In the genomic region with DNA sequence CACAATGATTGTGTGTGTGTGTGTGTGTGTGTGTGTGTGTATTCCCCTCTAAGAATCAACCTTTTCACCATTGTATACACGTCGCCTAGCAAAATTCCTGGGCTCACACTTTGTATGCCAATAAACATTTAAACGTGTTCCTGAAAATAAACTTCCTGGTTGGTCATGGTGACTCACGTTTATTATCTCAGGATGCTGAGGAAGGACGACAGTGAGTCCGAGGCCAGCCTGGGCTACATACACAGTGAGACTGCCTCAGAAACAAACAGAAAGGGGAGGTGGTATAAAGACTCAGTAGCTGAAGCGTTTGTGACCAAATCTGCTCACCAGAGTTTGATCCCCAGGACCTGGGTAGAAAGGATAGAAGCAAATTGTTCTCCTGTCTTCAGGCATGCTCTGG, we compare ENCODE assay signal across 25 mouse cellular contexts.
"Had no signal": no experiment of that assay in that cellular context is flagged by ENCODE, and none has a peak within 500 bp of the region (broad histone marks: within the 10 kb centered on the region; RNA-seq: fewer than 3 reads in every experiment).

No protein-coding gene starts in this region.

- H3K9me3 ChIP-seq: heart, embryonic 12.5 days; hindbrain, embryonic 10.5 days; hindbrain, embryonic 12.5 days; kidney, embryonic 15.5 days; limb, embryonic 12.5 days; liver, embryonic 13.5 days had no signal

- H3K4me3 ChIP-seq: heart, adult 2 months; heart, embryonic 12.5 days; hindbrain, embryonic 10.5 days; hindbrain, embryonic 12.5 days; kidney, embryonic 15.5 days; layer of hippocampus, adult 2 months; left cerebral cortex, adult 2 months; limb, embryonic 12.5 days; liver, embryonic 13.5 days had no signal

- H3K4me1 ChIP-seq: heart, embryonic 12.5 days; hindbrain, embryonic 10.5 days; hindbrain, embryonic 12.5 days; kidney, embryonic 15.5 days; limb, embryonic 12.5 days had no signal

- H3K9ac ChIP-seq: forebrain, postnatal 0 days; heart, embryonic 12.5 days; hindbrain, embryonic 12.5 days; hindbrain, embryonic 14.5 days; kidney, embryonic 15.5 days; limb, embryonic 12.5 days; liver, embryonic 13.5 days had no signal

- H3K27ac ChIP-seq: heart, adult 2 months; hindbrain, embryonic 10.5 days; hindbrain, embryonic 12.5 days; hindbrain, embryonic 14.5 days; kidney, embryonic 15.5 days; kidney, postnatal 0 days; left cerebral cortex, adult 2 months; limb, embryonic 12.5 days; liver, embryonic 13.5 days had no signal

- DNase-seq: forebrain, postnatal 0 days; gastrocnemius, postnatal 14 days; gastrocnemius, postnatal 36 days; heart, adult 2 months; heart, postnatal 10 days; heart, postnatal 4 days; kidney, adult 11 months; kidney, adult 2 months; kidney, adult 9 months; kidney, postnatal 14 days; kidney, postnatal 36 days; liver; liver, embryonic 13.5 days had no signal

- H3K4me2 ChIP-seq: heart, embryonic 12.5 days; hindbrain, embryonic 12.5 days; hindbrain, embryonic 14.5 days; kidney, embryonic 15.5 days; limb, embryonic 12.5 days; liver, embryonic 11.5 days; liver, embryonic 13.5 days had no signal

- H3K36me3 ChIP-seq: liver, embryonic 13.5 days had no signal

- ATAC-seq: forebrain, postnatal 0 days; hindbrain, embryonic 16.5 days; intestine, embryonic 16.5 days had no signal

- H3K27me3 ChIP-seq: heart, embryonic 12.5 days; hindbrain, embryonic 12.5 days; kidney, embryonic 15.5 days; limb, embryonic 12.5 days; liver, embryonic 13.5 days had no signal
